In the genomic region with DNA sequence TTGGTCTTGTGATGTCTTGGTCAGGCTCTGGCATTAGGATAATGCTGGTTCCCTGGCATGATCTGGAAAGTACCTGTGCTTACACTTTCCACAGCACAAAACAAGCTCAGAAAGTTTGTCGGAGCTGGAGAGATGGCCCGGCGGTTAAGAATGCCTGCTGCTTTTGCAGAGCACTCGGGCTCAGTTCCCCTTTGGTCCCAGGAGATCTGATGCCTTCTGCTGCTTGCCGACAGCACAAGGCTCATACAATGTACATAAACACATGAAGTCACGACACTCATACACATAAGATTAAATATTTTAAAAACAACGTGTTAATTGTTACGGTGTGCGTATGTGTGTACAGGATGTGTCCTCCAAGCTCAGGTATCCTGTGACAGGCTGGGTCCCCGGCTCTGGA, we compare ENCODE assay signal across 22 mouse cellular contexts. TPM values are rescaled to one million over a fixed set of nuclear protein-coding genes. Genes with fewer than 3 reads are reported as not detected.
"Had no signal": no experiment of that assay in that cellular context is flagged by ENCODE, and none has a peak within 500 bp of the region (broad histone marks: within the 10 kb centered on the region; RNA-seq: fewer than 3 reads in every experiment).

No protein-coding gene starts in this region.

- H3K27ac ChIP-seq: kidney, postnatal 0 days; layer of hippocampus, adult 2 months; limb, embryonic 13.5 days; liver, embryonic 15.5 days; midbrain, embryonic 15.5 days; neural tube, embryonic 13.5 days; stomach, embryonic 15.5 days had no signal

- DNase-seq: kidney, adult 11 months; kidney, adult 9 months; kidney, postnatal 4 days; left cerebral cortex, postnatal 4 days; lung, embryonic 14.5 days; lung, postnatal 10 days; lung, postnatal 4 days; right cerebral cortex, postnatal 14 days; thymus, postnatal 36 days had no signal

- H3K4me3 ChIP-seq: layer of hippocampus, adult 2 months; limb, embryonic 13.5 days; liver, embryonic 15.5 days; megakaryocyte, embryonic 14.5 days; midbrain, embryonic 15.5 days; neural tube, embryonic 13.5 days; stomach, embryonic 15.5 days had no signal

RNA-seq across cellular contexts. Expression of a gene that starts 13.2 kb away (rescaled TPM):
- total RNA-seq: layer of hippocampus, adult 2 months; left cerebral cortex, postnatal 4 days had no signal
- polyA plus RNA-seq: intestine, embryonic 14.5 days; kidney, postnatal 0 days; limb, embryonic 13.5 days; liver, embryonic 11.5 days; liver, embryonic 15.5 days; lung, embryonic 14.5 days; midbrain, embryonic 11.5 days; neural tube, embryonic 13.5 days; small intestine, adult 2 months; stomach, embryonic 15.5 days had no signal

RNA-seq across cellular contexts. Expression of a gene that starts 16.2 kb away (rescaled TPM):
- polyA plus RNA-seq: kidney, postnatal 0 days; limb, embryonic 13.5 days; liver, embryonic 11.5 days; liver, embryonic 15.5 days; lung, embryonic 14.5 days; thymus, postnatal 0 days had no signal
